Mouse (Mus musculus): ENCODE data around the gene Zswim3.

GRCm38 (mm10) chr2:164770279-164770678 is 34.6 kb upstream of the Zswim3 start:
- TF ChIP-seq CTCF (IDR thresholded peaks at IDR 0.05; ENCODE audit: borderline replicate concordance, insufficient read depth, low read depth, low read length) (no peak), POLR2A (IDR thresholded peaks at IDR 0.05; ENCODE audit: borderline replicate concordance, insufficient read depth, low read length) (no peak)

Measured in cerebellum, adult 2 months (tissue).